In genomic region chr16:37684634-37685441, GRCm38 (mm10) we compare ENCODE assay signal across 8 mouse cellular contexts. TPM values are rescaled to one million over a fixed set of nuclear protein-coding genes. Genes with fewer than 3 reads are reported as not detected.
DNase-seq lines count a peak whose midpoint lies in the region; ATAC-seq and TF ChIP-seq lines count a peak whose summit lies in the region.

No protein-coding gene starts in this region.

- no peak overlapping the region for H3K27ac ChIP-seq in CH12.LX (ENCODE audit: insufficient read depth, low read depth)
- peak overlapping the region; percentile 68 for H3K27ac ChIP-seq in heart, embryonic 15.5 days
- H3K27ac ChIP-seq in liver, embryonic 16.5 days (ENCODE audit: low read length), result no peak overlapping the region
- H3K27ac ChIP-seq in neural tube, embryonic 14.5 days (ENCODE audit: low read depth, low read length), result peak overlapping the region; percentile 85

- H3K4me2 ChIP-seq in CH12.LX (ENCODE audit: insufficient read depth, low read depth, poor library complexity, severe bottlenecking), result peak overlapping the region; percentile 76
- H3K4me2 ChIP-seq in heart, embryonic 15.5 days, result peak overlapping the region; percentile 64
- peak overlapping the region; percentile 92 for H3K4me2 ChIP-seq in liver, embryonic 16.5 days (ENCODE audit: low read depth, low read length)
- peak overlapping the region; percentile 50 for H3K4me2 ChIP-seq in neural tube, embryonic 14.5 days (ENCODE audit: low read depth, low read length)

- peak overlapping the region; percentile 33 to 53 (median 47) for H3K4me3 ChIP-seq in CH12.LX (replicated peaks in 1 of 3; ENCODE audit: low read depth in 2 of 3, low read length in 2 of 3, poor library complexity in 1 of 3)
- peak overlapping the region; percentile 45 for H3K4me3 ChIP-seq in heart, embryonic 15.5 days
- H3K4me3 ChIP-seq in liver, embryonic 16.5 days (ENCODE audit: low read depth, low read length), result peak overlapping the region; percentile 60
- H3K4me3 ChIP-seq in neural tube, embryonic 14.5 days (ENCODE audit: low read depth, low read length), result peak overlapping the region; percentile 33

- dilution Hi-C loops in CH12.LX (cut with MboI; ENCODE audit: extremely low pct_ligation_motif_present, extremely low pct_unique_long_range_greater_than_20kb, low sequenced_read_pairs), result no loop called here

- DNase-seq in CH12.LX (ENCODE audit: extremely low read depth), result peak; percentile 91
- DNase-seq in c-Kit-negative CD71-positive TER-119-positive erythroid progenitor cells, embryonic 14.5 days (ENCODE audit: low read depth, low spot score), result peak; percentile 34
- peak; percentile 96 for DNase-seq in fibroblast of lung, adult 2 months (ENCODE audit: low read depth)
- peak; percentile 83 to 87 for DNase-seq in kidney, postnatal 25 days
- peak; percentile 92 for DNase-seq in testis, postnatal 10 days (ENCODE audit: low spot score)

- H3K79me2 ChIP-seq in CH12.LX (replicated peaks; ENCODE audit: control insufficient read depth, extremely low read depth, insufficient read depth, poor library complexity, severe bottlenecking), result no peaks in the 10 kb centered on the region

- H3K9ac ChIP-seq in CH12.LX (ENCODE audit: insufficient read depth, low read depth), result peak overlapping the region; percentile 44
- peak overlapping the region; percentile 38 for H3K9ac ChIP-seq in heart, embryonic 15.5 days
- peak overlapping the region; percentile 65 for H3K9ac ChIP-seq in liver, embryonic 16.5 days (ENCODE audit: low read depth, low read length)
- peak overlapping the region; percentile 64 for H3K9ac ChIP-seq in neural tube, embryonic 14.5 days (replicated peaks; ENCODE audit: low read depth, low read length)

- TF ChIP-seq POLR2A in CH12.LX (IDR thresholded peaks at IDR 0.05; ENCODE audit: low read depth, low read length), result peak; percentile 48

- no peaks in the 10 kb centered on the region for H3K36me3 ChIP-seq in CH12.LX (replicated peaks in 1 of 2; ENCODE audit: control insufficient read depth in 1 of 2, insufficient read depth in 1 of 2, low read length in 1 of 2)
- H3K36me3 ChIP-seq in heart, embryonic 15.5 days, result no peaks in the 10 kb centered on the region
- no peaks in the 10 kb centered on the region for H3K36me3 ChIP-seq in liver, embryonic 16.5 days (ENCODE audit: control insufficient read depth, insufficient read depth)
- no peaks in the 10 kb centered on the region for H3K36me3 ChIP-seq in neural tube, embryonic 14.5 days (ENCODE audit: control insufficient read depth, insufficient read depth, low read length)

- peaks cover 13 to 52% of the 10 kb centered on the region in 2 experiments for H3K4me1 ChIP-seq in CH12.LX (ENCODE audit: control insufficient read depth in 1 of 2, insufficient read depth in 2 of 2)
- peaks cover 51% of the 10 kb centered on the region for H3K4me1 ChIP-seq in heart, embryonic 15.5 days (replicated peaks)
- H3K4me1 ChIP-seq in liver, embryonic 16.5 days (ENCODE audit: control insufficient read depth, low read depth, low read length), result peaks cover 10% of the 10 kb centered on the region
- H3K4me1 ChIP-seq in neural tube, embryonic 14.5 days (ENCODE audit: control insufficient read depth, insufficient read depth, low read length), result peaks cover 19% of the 10 kb centered on the region; the same call in 1 of the 2 replicates

- ATAC-seq in heart, embryonic 15.5 days (replicated peaks; ENCODE audit: insufficient number of reproducible peaks, insufficient read depth, low FRiP score, low read depth), result peak; percentile 41
- peak; percentile 40; the same call in 1 of the 2 replicates for ATAC-seq in liver, embryonic 16.5 days (ENCODE audit: low read depth)
- ATAC-seq in neural tube, embryonic 14.5 days (ENCODE audit: low read depth), result peak; percentile 20; the same call in 1 of the 2 replicates

- in situ Hi-C loops in CH12.LX (cut with MboI; ENCODE audit: low pct_ligation_motif_present, low pct_unique_long_range_greater_than_20kb, low sequenced_read_pairs), result loop anchor here (5.0 to 25.0 kb wide), 5 partner anchors 127 to 573 kb away; partner anchors contain the start of genes Gtf2e1 and Rabl3

- peak; percentile 33; the same call in 1 of the 2 replicates for TF ChIP-seq EP300 in CH12.LX (IDR thresholded peaks at IDR 0.05; ENCODE audit: low read length)

- WGBS in heart, embryonic 15.5 days, result 2% methylated on average over 25 of the region's 25 CpGs
- WGBS in liver, embryonic 16.5 days (ENCODE audit: insufficient replicate concordance), result 2% methylated on average over 25 of the region's 25 CpGs
- 1% methylated on average over 25 of the region's 25 CpGs for WGBS in neural tube, embryonic 14.5 days

- no peaks in the 10 kb centered on the region for H3K9me3 ChIP-seq in CH12.LX (replicated peaks; ENCODE audit: low read length)
- no peaks in the 10 kb centered on the region for H3K9me3 ChIP-seq in heart, embryonic 15.5 days (replicated peaks)
- no peaks in the 10 kb centered on the region for H3K9me3 ChIP-seq in liver, embryonic 16.5 days (replicated peaks; ENCODE audit: control insufficient read depth, low read length)
- H3K9me3 ChIP-seq in neural tube, embryonic 14.5 days (ENCODE audit: control insufficient read depth, low read length), result no peaks in the 10 kb centered on the region

- TF ChIP-seq RAD21 in CH12.LX (IDR thresholded peaks at IDR 0.05; ENCODE audit: low read depth, low read length), result peak; percentile 89

- no peaks in the 10 kb centered on the region for H3K27me3 ChIP-seq in CH12.LX (replicated peaks)
- no peaks in the 10 kb centered on the region for H3K27me3 ChIP-seq in heart, embryonic 15.5 days
- no peaks in the 10 kb centered on the region for H3K27me3 ChIP-seq in liver, embryonic 16.5 days (ENCODE audit: control insufficient read depth, insufficient read depth, low read depth, low read length)
- no peaks in the 10 kb centered on the region for H3K27me3 ChIP-seq in neural tube, embryonic 14.5 days (ENCODE audit: control insufficient read depth, insufficient read depth, low read length)

- peak; percentile 93 to 96 for TF ChIP-seq CTCF in CH12.LX (conservative IDR thresholded peaks at IDR 0.05 in 1 of 2, IDR thresholded peaks at IDR 0.05 in 1 of 2; ENCODE audit: low read depth in 2 of 2, low read length in 2 of 2)

TF ChIP-seq in CH12.LX, 34 proteins besides CTCF, POLR2A, EP300 and RAD21 (continues in another document):
- TF ChIP-seq TCF12 (IDR thresholded peaks at IDR 0.05; ENCODE audit: low read depth, low read length), result peak; percentile 64
- TF ChIP-seq BHLHE40 (IDR thresholded peaks at IDR 0.05; ENCODE audit: low read depth, low read length), result peak; percentile 37; the same call in 1 of the 2 replicates
- no peak for TF ChIP-seq ZMIZ1 (IDR thresholded peaks at IDR 0.05; ENCODE audit: low read depth, low read length)
- TF ChIP-seq CHD1 (IDR thresholded peaks at IDR 0.05; ENCODE audit: low read depth, low read length), result no peak
- TF ChIP-seq SIN3A (IDR thresholded peaks at IDR 0.05; ENCODE audit: low read length), result no peak
- no peak for TF ChIP-seq E2F4 (IDR thresholded peaks at IDR 0.05; ENCODE audit: insufficient replicate concordance, low read depth, low read length)
- peak; percentile 82 for TF ChIP-seq SMC3 (IDR thresholded peaks at IDR 0.05; ENCODE audit: low read depth, low read length)
- peak; percentile 58; the same call in 1 of the 2 replicates for TF ChIP-seq IRF4 (IDR thresholded peaks at IDR 0.05; ENCODE audit: low read depth, low read length)
- peak; percentile 69; the same call in 1 of the 2 replicates for TF ChIP-seq ZNF384 (IDR thresholded peaks at IDR 0.05; ENCODE audit: low read depth, low read length)
- peak; percentile 71; the same call in 1 of the 2 replicates for TF ChIP-seq MAFK (IDR thresholded peaks at IDR 0.05; ENCODE audit: insufficient replicate concordance, low read length)
- peak; percentile 98 for TF ChIP-seq MAX (IDR thresholded peaks at IDR 0.05; ENCODE audit: low read length)
- no peak for TF ChIP-seq UBTF (IDR thresholded peaks at IDR 0.05; ENCODE audit: low read depth, low read length)
- TF ChIP-seq MXI1 (IDR thresholded peaks at IDR 0.05; ENCODE audit: low read depth, low read length), result peak; percentile 67
- TF ChIP-seq KAT2A (IDR thresholded peaks at IDR 0.05; ENCODE audit: insufficient replicate concordance, low read length), result peak; percentile 67; the same call in 1 of the 2 replicates
- TF ChIP-seq JUND (conservative IDR thresholded peaks at IDR 0.05; ENCODE audit: low read depth, low read length), result peak; percentile 71
- peak; percentile 21; the same call in 1 of the 2 replicates for TF ChIP-seq ETS1 (conservative IDR thresholded peaks at IDR 0.05; ENCODE audit: low read depth, low read length)
- TF ChIP-seq NELFE (IDR thresholded peaks at IDR 0.05; ENCODE audit: low read depth, low read length), result peak; percentile 63; the same call in 1 of the 2 replicates
- no peak for TF ChIP-seq JUN (IDR thresholded peaks at IDR 0.05; ENCODE audit: insufficient read depth, low read depth, low read length)
- no peak for TF ChIP-seq POLR2AphosphoS2 (IDR thresholded peaks at IDR 0.05; ENCODE audit: low read depth, low read length)
- peak; percentile 35 for TF ChIP-seq USF2 (conservative IDR thresholded peaks at IDR 0.05; ENCODE audit: low read depth, low read length)
- peak; percentile 41; the same call in 1 of the 2 replicates for TF ChIP-seq HCFC1 (IDR thresholded peaks at IDR 0.05; ENCODE audit: low read depth, low read length)
- peak; percentile 25; the same call in 1 of the 2 replicates for TF ChIP-seq ZC3H11A (IDR thresholded peaks at IDR 0.05; ENCODE audit: low read depth, low read length)
- peak; percentile 61 for TF ChIP-seq USF1 (IDR thresholded peaks at IDR 0.05; ENCODE audit: low read depth, low read length)
- no peak for TF ChIP-seq PAX5 (IDR thresholded peaks at IDR 0.05; ENCODE audit: low read length)
- no peak for TF ChIP-seq ZKSCAN1 (IDR thresholded peaks at IDR 0.05; ENCODE audit: borderline replicate concordance, low read depth, low read length)
- TF ChIP-seq MAZ (IDR thresholded peaks at IDR 0.05; ENCODE audit: low read depth, low read length), result peak; percentile 69; the same call in 1 of the 2 replicates
- no peak for TF ChIP-seq NRF1 (IDR thresholded peaks at IDR 0.05; ENCODE audit: low read depth, low read length)
- TF ChIP-seq TBP (conservative IDR thresholded peaks at IDR 0.05; ENCODE audit: low read depth, low read length), result peak; percentile 74
- no peak for TF ChIP-seq RCOR1 (conservative IDR thresholded peaks at IDR 0.05; ENCODE audit: low read depth, low read length)

RNA-seq across cellular contexts. Expression of gene Ndufb4, which starts 30.6 kb away (rescaled TPM):
- total RNA-seq in CH12.LX (2012; rRNA removed), result 70.7 and 72.3 TPM in 2 replicates
- 97.4 and 102 TPM in 2 replicates for total RNA-seq in CH12.LX (2014; rRNA removed)
- 51.8 and 54.2 TPM in 2 replicates for polyA plus RNA-seq in CH12.LX (2012; ENCODE audit: insufficient read length, low read depth)
- polyA plus RNA-seq in heart, embryonic 15.5 days (2015; fragmentation: Nextera tagmentation; extraction: Ambion mirVana), result 64.7 and 134 TPM in 2 replicates
- polyA plus RNA-seq in liver, embryonic 16.5 days (2015; fragmentation: Nextera tagmentation; extraction: Ambion mirVana), result 27.8 and 31.2 TPM in 2 replicates
- 69.3 and 73.0 TPM in 2 replicates for polyA plus RNA-seq in neural tube, embryonic 14.5 days (2014; fragmentation: Nextera tagmentation; extraction: Ambion mirVana)

Comparison
In these comparisons a context has a peak if more than half of its experiments do, and no peak if none do; other contexts are left out.
1. DNase-seq: peak in every context shown above with its lines; median percentile 96 in fibroblast of lung, adult 2 months; 92 in testis, postnatal 10 days; 91 in CH12.LX; 85 in kidney, postnatal 25 days; 34 in c-Kit-negative CD71-positive TER-119-positive erythroid progenitor cells, embryonic 14.5 days.
2. H3K27ac ChIP-seq: peak in heart, embryonic 15.5 days (single experiment) and neural tube, embryonic 14.5 days (single experiment); none in CH12.LX (single experiment) and liver, embryonic 16.5 days (single experiment).
3. Peak in every context shown above with its lines, with median percentiles within 50 percentile points of each other: H3K4me2 ChIP-seq, H3K4me3 ChIP-seq, H3K9ac ChIP-seq and ATAC-seq.